Comparison of ENCODE assay signal across 24 mouse cellular contexts in the genomic region with DNA sequence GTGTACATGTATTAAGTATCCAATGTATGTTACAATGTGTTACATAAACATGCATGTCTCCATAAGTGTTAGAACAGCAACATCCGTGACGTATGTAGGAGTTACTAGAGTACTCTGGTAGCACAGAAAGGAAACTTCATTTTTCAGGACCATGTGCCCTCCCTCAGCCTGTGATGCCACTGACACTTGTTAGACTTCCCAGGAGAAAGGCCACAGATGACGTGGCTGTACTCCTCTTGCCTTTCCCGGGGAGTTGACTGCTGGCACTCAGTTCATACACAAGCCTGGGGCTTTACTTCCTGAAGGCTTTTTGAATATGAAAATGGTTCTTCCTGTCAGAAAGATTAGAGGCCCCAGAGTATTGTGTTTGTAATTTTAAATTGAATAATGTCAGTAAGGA. TPM values are rescaled to one million over a fixed set of nuclear protein-coding genes. Genes with fewer than 3 reads are reported as not detected.
A peak's percentile ranks its signal among the peaks of the same experiment; 100 is the strongest.
DNase-seq lines count a peak whose midpoint lies in the region; ATAC-seq and TF ChIP-seq lines count a peak whose summit lies in the region.
"Had no signal": no experiment of that assay in that cellular context is flagged by ENCODE, and none has a peak within 500 bp of the region (broad histone marks: within the 10 kb centered on the region; RNA-seq: fewer than 3 reads in every experiment).

No protein-coding gene starts in this region.

- H3K4me1 ChIP-seq in lung, postnatal 0 days (ENCODE audit: insufficient read depth, low read depth, low read length) = no peaks in the 10 kb centered on the region
- no peaks in the 10 kb centered on the region for H3K4me1 ChIP-seq in intestine, embryonic 15.5 days (replicated peaks)
- H3K4me1 ChIP-seq: embryonic facial prominence, embryonic 13.5 days; limb, embryonic 12.5 days had no signal

- no peaks in the 10 kb centered on the region for H3K27me3 ChIP-seq in lung, postnatal 0 days (replicated peaks; ENCODE audit: insufficient read depth, low read length)
- no peaks in the 10 kb centered on the region for H3K27me3 ChIP-seq in intestine, embryonic 15.5 days (replicated peaks)
- H3K27me3 ChIP-seq: embryonic facial prominence, embryonic 13.5 days; limb, embryonic 12.5 days; liver, embryonic 12.5 days had no signal

- WGBS in lung, postnatal 0 days = 66% methylated on average over 4 of the region's 4 CpGs
- WGBS in intestine, embryonic 15.5 days = 80% methylated on average over 4 of the region's 4 CpGs

- TF ChIP-seq CTCF in lung, postnatal 0 days (IDR thresholded peaks at IDR 0.05) = no peak

- DNase-seq in adrenal gland, postnatal 14 days = peak; percentile 22
- no peak for DNase-seq in adrenal gland, postnatal 10 days
- peak; percentile 9 for DNase-seq in lung, postnatal 0 days (ENCODE audit: low spot score)
- no peak for DNase-seq in lung, postnatal 14 days
- no peak for DNase-seq in cerebellum, postnatal 36 days
- DNase-seq: cerebellum, adult 11 months; cerebellum, adult 9-11 months; gastrocnemius, adult 2 months; gastrocnemius, postnatal 36 days; kidney, adult 2 months; liver, postnatal 0 days; midbrain, embryonic 14.5 days; thymus, adult 2 months; thymus, postnatal 36 days had no signal

- no peak overlapping the region for H3K4me2 ChIP-seq in lung, postnatal 0 days (replicated peaks; ENCODE audit: low read depth, low read length)
- H3K4me2 ChIP-seq in intestine, embryonic 15.5 days (replicated peaks) = no peak overlapping the region
- H3K4me2 ChIP-seq: embryonic facial prominence, embryonic 13.5 days; heart, embryonic 11.5 days; hindbrain, embryonic 14.5 days; limb, embryonic 12.5 days; liver, embryonic 12.5 days had no signal

- H3K36me3 ChIP-seq in lung, postnatal 0 days (ENCODE audit: insufficient read depth, low read length) = peaks cover 7% of the 10 kb centered on the region; the same call in 1 of the 2 replicates
- 0 out of 2 replicates have a peak, but pooled peaks cover 3% of the 10 kb centered on the region for H3K36me3 ChIP-seq in intestine, embryonic 15.5 days

- no peak overlapping the region for H3K4me3 ChIP-seq in lung, postnatal 0 days (ENCODE audit: low read depth, low read length)
- H3K4me3 ChIP-seq in intestine, embryonic 15.5 days (replicated peaks) = no peak overlapping the region
- H3K4me3 ChIP-seq: embryonic facial prominence, embryonic 13.5 days; erythroblast, embryonic 14.5 days; gastrocnemius, adult 2 months; limb, embryonic 12.5 days; liver, embryonic 12.5 days had no signal

- peak; percentile 38 for ATAC-seq in lung, postnatal 0 days
- 0 out of 2 replicates have a peak, but pooled peaks have one; percentile 31 for ATAC-seq in intestine, embryonic 15.5 days
- no peak for ATAC-seq in erythroblast, adult 5-6 weeks (replicated peaks; ENCODE audit: low FRiP score, poor library complexity, severe bottlenecking)
- ATAC-seq: CD4-positive, CD25-positive, alpha-beta regulatory T cell, adult 4 months; forebrain, embryonic 16.5 days; liver, embryonic 12.5 days; liver, postnatal 0 days had no signal

- H3K27ac ChIP-seq in lung, postnatal 0 days (ENCODE audit: low read length) = no peak overlapping the region
- no peak overlapping the region for H3K27ac ChIP-seq in intestine, embryonic 15.5 days
- H3K27ac ChIP-seq: embryonic facial prominence, embryonic 13.5 days; gastrocnemius, adult 2 months; hindbrain, embryonic 14.5 days; limb, embryonic 12.5 days; liver, embryonic 12.5 days had no signal

- H3K9ac ChIP-seq in lung, postnatal 0 days (replicated peaks; ENCODE audit: low read depth) = no peak overlapping the region
- H3K9ac ChIP-seq in intestine, embryonic 15.5 days = no peak overlapping the region
- H3K9ac ChIP-seq: embryonic facial prominence, embryonic 13.5 days; hindbrain, embryonic 14.5 days; limb, embryonic 12.5 days; liver, embryonic 12.5 days; liver, postnatal 0 days had no signal

- H3K9me3 ChIP-seq in lung, postnatal 0 days (ENCODE audit: low read length) = no peaks in the 10 kb centered on the region
- H3K9me3 ChIP-seq in intestine, embryonic 15.5 days = no peaks in the 10 kb centered on the region
- H3K9me3 ChIP-seq: embryonic facial prominence, embryonic 13.5 days; limb, embryonic 12.5 days; liver, embryonic 12.5 days had no signal

- no peak for TF ChIP-seq EP300 in lung, postnatal 0 days (IDR thresholded peaks at IDR 0.05)

RNA-seq across cellular contexts. Expression of a gene that starts 10.4 kb away (rescaled TPM):
- 28.5 and 30.6 TPM in 2 replicates for total RNA-seq in adrenal gland, postnatal 14 days (2021)
- 10 to 100 TPM; 29.9 to 32.3 TPM for total RNA-seq in adrenal gland, postnatal 10 days (2021)
- 17.7 and 18.9 TPM in 2 replicates for polyA plus RNA-seq in lung, postnatal 0 days (2015; fragmentation: Nextera tagmentation; extraction: Ambion mirVana)
- polyA plus RNA-seq in intestine, embryonic 15.5 days (2015; fragmentation: Nextera tagmentation; extraction: Ambion mirVana) = 27.9 and 29.9 TPM in 2 replicates
- 5.2 and 11.9 TPM in 2 replicates for total RNA-seq in erythroblast, adult 5-6 weeks (2015; ENCODE audit: low replicate concordance)
- 11.5 and 13.4 TPM in 2 replicates for total RNA-seq in erythroblast, adult 5-6 weeks (2017; ENCODE audit: low replicate concordance)

RNA-seq across cellular contexts. Expression of a gene that starts 39.5 kb away (rescaled TPM):
- 99.8 and 107 TPM in 2 replicates for total RNA-seq in adrenal gland, postnatal 14 days (2021)
- total RNA-seq in adrenal gland, postnatal 10 days (2021) = 100 to 1,000 TPM in 1 of 2 experiments, 10 to 100 TPM in 1; 85.8 to 101 TPM
- polyA plus RNA-seq in lung, postnatal 0 days (2015; fragmentation: Nextera tagmentation; extraction: Ambion mirVana) = 82.5 and 83.4 TPM in 2 replicates
- polyA plus RNA-seq in intestine, embryonic 15.5 days (2015; fragmentation: Nextera tagmentation; extraction: Ambion mirVana) = 68.9 and 70.2 TPM in 2 replicates
- total RNA-seq in erythroblast, adult 5-6 weeks (2015; ENCODE audit: low replicate concordance) = 35.2 and 58.1 TPM in 2 replicates
- 142 and 194 TPM in 2 replicates for total RNA-seq in erythroblast, adult 5-6 weeks (2017; ENCODE audit: low replicate concordance)

Comparison
In these comparisons a context has a peak if more than half of its experiments do, and no peak if none do; other contexts are left out.
1. DNase-seq: peak in adrenal gland, postnatal 14 days (single experiment) and lung, postnatal 0 days (single experiment); none in adrenal gland, postnatal 10 days (single experiment), lung, postnatal 14 days (single experiment) and cerebellum, postnatal 36 days (0 of 2).